Mouse (Mus musculus) neural tube, embryonic 15.5 days (tissue): ENCODE results near the gene Slc25a14. TPM values are rescaled to one million over a fixed set of nuclear protein-coding genes. Genes with fewer than 3 reads are reported as not detected.
A peak's percentile ranks its signal among the peaks of the same experiment; 100 is the strongest.

Experiments
- ATAC-seq: fragments of 200-750 bp; cut with Nextera tagmentation; 2 replicates; pipeline ENCODE4 v1.8.0; 2017; ENCODE audit warnings: mild to moderate bottlenecking, moderate TSS enrichment, moderate library complexity; ENCODE audit not compliant: low FRiP score
- H3K27ac ChIP-seq: fragments of 300-500 bp; sonication (generic); replicated peaks from 2 replicates; pipeline ENCODE4 v1.5.1; 2015; ENCODE audit warnings: mild to moderate bottlenecking, inconsistent platforms
- H3K27me3 ChIP-seq: fragments of 300-500 bp; sonication (generic); replicated peaks from 2 replicates; pipeline ENCODE4 v1.6.1; 2015; ENCODE audit warnings: inconsistent platforms
- H3K36me3 ChIP-seq: fragments of 300-500 bp; sonication (generic); 2 replicates; pipeline ENCODE4 v1.6.1; 2015; ENCODE audit warnings: inconsistent platforms
- H3K4me1 ChIP-seq: fragments of 300-500 bp; sonication (generic); 2 replicates; pipeline ENCODE4 v1.6.1; 2015; ENCODE audit warnings: inconsistent platforms
- H3K4me2 ChIP-seq: fragments of 300-500 bp; sonication (generic); 2 replicates; pipeline ENCODE4 v1.6.1; 2015; ENCODE audit warnings: inconsistent platforms, mild to moderate bottlenecking, moderate library complexity
- H3K4me3 ChIP-seq: fragments of 300-500 bp; sonication (generic); replicated peaks from 2 replicates; pipeline ENCODE4 v1.5.1; 2015; ENCODE audit warnings: mild to moderate bottlenecking, inconsistent platforms
- H3K9ac ChIP-seq: fragments of 300-500 bp; sonication (generic); replicated peaks from 2 replicates; pipeline ENCODE4 v1.6.1; 2015; ENCODE audit warnings: mild to moderate bottlenecking, inconsistent platforms
- H3K9me3 ChIP-seq: fragments of 300-500 bp; sonication (generic); replicated peaks from 2 replicates; pipeline ENCODE4 v1.6.1; 2016; ENCODE audit warnings: inconsistent platforms
- WGBS: fragments of 180-500 bp; shearing (Covaris S2); methylation state at CpG from one replicate; pipeline ENCODE4 v1.1.7; 2015; ENCODE audit warnings: mixed read lengths; 5-methylcytosine and 5-hydroxymethylcytosine counted together
- polyA plus RNA-seq: library from polyadenylated mRNA; unstranded; fragments of >200 nt; fragmentation: Nextera tagmentation; extraction: Ambion mirVana; gene quantifications from 2 replicates; pipeline ENCODE4 v1.2.1, GENCODE M21; 2015

Slc25a14 gene
- 35.6 and 40.8 TPM in 2 replicates for polyA plus RNA-seq

DNA sequence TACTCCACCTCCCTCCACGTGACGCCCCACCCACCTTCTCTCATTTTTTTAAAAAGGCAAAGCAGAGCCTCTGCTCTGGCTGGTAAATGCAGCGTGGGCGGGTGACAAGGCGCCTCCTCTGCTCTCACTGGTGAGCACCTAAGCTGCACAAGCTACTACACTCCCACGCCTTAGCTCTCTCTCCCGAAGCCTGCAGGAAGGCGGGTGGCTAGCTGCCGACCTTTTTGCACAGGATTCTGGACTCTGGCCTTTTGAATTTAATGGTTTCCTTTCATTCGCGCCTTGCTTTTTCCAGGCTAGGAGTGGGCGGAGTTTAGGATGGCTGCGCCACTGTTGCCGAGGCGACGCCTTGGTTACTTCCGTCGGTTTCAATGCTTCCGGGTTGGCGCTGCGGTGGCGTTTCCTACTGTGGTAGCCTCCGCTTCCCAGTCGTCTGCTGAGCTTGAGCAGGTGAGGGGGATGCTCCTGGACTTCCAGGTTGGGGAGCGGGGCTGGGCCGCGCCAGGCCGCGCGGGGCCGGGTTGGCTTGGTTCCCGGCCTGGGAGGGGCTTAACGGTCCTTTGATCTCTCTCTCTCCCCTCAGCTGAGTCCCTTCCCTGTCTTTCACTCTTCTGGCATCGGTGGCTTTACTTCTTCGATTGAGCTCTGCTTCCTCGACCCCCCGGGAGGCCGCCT is at the start of gene Slc25a14:
Slc25a14 (plus strand) TSS at position 35 of the 675 bp plus-strand sequence.
- peak within 1 kb of the TSS; percentile 53 for H3K4me2 ChIP-seq
- peak within 1 kb of the TSS; percentile 89 for H3K27ac ChIP-seq
- ATAC-seq = peak; percentile 98
- 21% methylated on average over 36 of the region's 38 CpGs for WGBS
- H3K36me3 ChIP-seq = no peaks in the 10 kb centered on the region
- no peaks in the 10 kb centered on the region for H3K27me3 ChIP-seq
- H3K4me1 ChIP-seq = peaks cover 4% of the 10 kb centered on the region
- peak within 1 kb of the TSS; percentile 54 for H3K4me3 ChIP-seq
- no peaks in the 10 kb centered on the region for H3K9me3 ChIP-seq
- H3K9ac ChIP-seq = peak within 1 kb of the TSS; percentile 54

DNA sequence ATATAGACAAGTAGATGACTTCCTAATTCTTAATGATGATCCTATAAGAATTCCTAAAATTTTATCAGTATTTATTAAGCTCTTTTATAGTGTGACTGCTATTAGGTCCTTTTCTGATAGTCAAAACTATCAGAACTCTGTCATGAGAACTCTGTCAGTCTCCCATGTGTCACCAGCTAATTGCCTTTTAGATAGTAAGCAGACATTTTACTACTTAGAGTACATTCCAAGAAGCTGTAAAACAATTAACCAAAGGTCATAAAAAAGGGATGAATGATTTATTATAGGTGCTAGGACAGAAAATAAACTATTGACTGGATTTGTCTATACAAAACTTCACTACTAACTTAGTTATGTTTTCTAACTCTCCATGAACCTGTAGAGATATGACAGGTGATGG is 39.9 kb upstream of the Slc25a14 start:
- Histone ChIP-seq H3K4me3 (no peak overlapping the region), H3K27ac (no peak overlapping the region), H3K27me3 (no peaks in the 10 kb centered on the region), H3K36me3 (0 out of 2 replicates have a peak, but pooled peaks cover 2% of the 10 kb centered on the region), H3K9me3 (no peaks in the 10 kb centered on the region), H3K4me1 (no peaks in the 10 kb centered on the region), H3K4me2 (no peak overlapping the region), H3K9ac (no peak overlapping the region)
- no peak for ATAC-seq

DNA sequence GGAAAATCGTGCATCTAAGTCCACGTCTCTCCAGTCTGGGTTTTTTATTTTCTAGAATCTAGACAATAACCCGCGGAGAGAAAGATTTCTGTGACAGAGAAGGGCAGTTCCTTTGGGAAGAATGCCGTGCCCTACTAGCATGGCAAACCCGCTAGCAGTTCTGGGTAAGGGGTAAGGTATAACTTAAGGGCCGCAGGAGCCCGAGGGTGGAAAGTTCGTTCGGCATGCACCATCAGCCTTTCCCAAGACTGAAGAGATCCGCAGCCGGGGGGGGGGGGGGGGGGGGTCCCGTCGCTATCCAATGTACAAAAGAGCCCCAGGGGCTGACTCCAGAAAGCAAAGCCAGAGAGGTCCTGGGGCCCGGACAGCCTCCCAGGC is 29.5 kb upstream of the Slc25a14 start:
- Histone ChIP-seq H3K9me3 (no peaks in the 10 kb centered on the region), H3K4me3 (peak overlapping the region; percentile 62), H3K27me3 (no peaks in the 10 kb centered on the region), H3K4me2 (peak overlapping the region; percentile 49), H3K27ac (peak overlapping the region; percentile 89), H3K4me1 (peaks cover 6% of the 10 kb centered on the region; the same call in 1 of the 2 replicates), H3K36me3 (no peaks in the 10 kb centered on the region), H3K9ac (peak overlapping the region; percentile 65)
- WGBS = 19% methylated on average over 13 of the region's 15 CpGs
- ATAC-seq = peak; percentile 63

- Histone ChIP-seq H3K9ac (peak within 1 kb of the TSS; percentile 65), H3K4me1 (peaks cover 6% of the 10 kb centered on the region; the same call in 1 of the 2 replicates), H3K27me3 (no peaks in the 10 kb centered on the region), H3K4me3 (peak within 1 kb of the TSS; percentile 62), H3K36me3 (no peaks in the 10 kb centered on the region), H3K4me2 (peak within 1 kb of the TSS; percentile 49), H3K27ac (peak within 1 kb of the TSS; percentile 89), H3K9me3 (no peaks in the 10 kb centered on the region)
- WGBS = 21% methylated on average over 45 of the region's 45 CpGs
- ATAC-seq = peak; percentile 93
Measured at GRCm38 (mm10) chrX:48594099-48594760, 29.0 kb upstream of the Slc25a14 start, which contains the start of gene Zfp280c. Zfp280c (minus strand) TSS chrX:48594504.

DNA sequence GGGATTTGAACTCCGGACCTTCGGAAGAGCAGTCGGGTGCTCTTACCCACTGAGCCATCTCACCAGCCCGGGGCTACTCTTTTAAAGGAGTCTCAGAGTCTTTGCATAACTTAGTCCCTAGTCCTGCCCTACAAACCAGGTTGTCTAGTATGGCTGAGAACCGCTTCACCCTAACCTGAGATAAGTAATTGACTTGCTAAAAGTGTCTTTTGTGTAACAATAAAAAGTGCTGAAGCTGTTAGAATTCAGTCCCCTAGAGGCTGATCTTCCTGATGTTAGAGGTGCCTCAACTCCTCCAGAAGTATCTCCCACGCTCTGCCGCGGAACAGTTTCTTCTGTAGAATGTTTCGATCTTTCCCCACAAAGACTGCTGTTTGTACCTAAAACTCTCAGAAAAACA is 27.2 kb upstream of the Slc25a14 start:
- Histone ChIP-seq H3K9me3 (no peaks in the 10 kb centered on the region), H3K27ac (no peak overlapping the region), H3K4me3 (no peak overlapping the region), H3K36me3 (no peaks in the 10 kb centered on the region), H3K9ac (no peak overlapping the region), H3K4me1 (peaks cover 6% of the 10 kb centered on the region; the same call in 1 of the 2 replicates), H3K27me3 (no peaks in the 10 kb centered on the region), H3K4me2 (no peak overlapping the region)
- no peak for ATAC-seq
- 84% methylated on average over 9 of the region's 9 CpGs for WGBS

- Histone ChIP-seq H3K9ac (no peak overlapping the region), H3K36me3 (no peaks in the 10 kb centered on the region), H3K9me3 (no peaks in the 10 kb centered on the region), H3K4me2 (no peak overlapping the region), H3K27ac (no peak overlapping the region), H3K27me3 (no peaks in the 10 kb centered on the region), H3K4me1 (peaks cover 6% of the 10 kb centered on the region; the same call in 1 of the 2 replicates), H3K4me3 (no peak overlapping the region)
- ATAC-seq = no peak
- WGBS = 95% methylated on average over 5 of the region's 5 CpGs
Measured at GRCm38 (mm10) chrX:48596906-48597305, 26.3 kb upstream of the Slc25a14 start.

GRCm38 (mm10) chrX:48604872-48605271 is 18.3 kb upstream of the Slc25a14 start:
- H3K9ac ChIP-seq = no peak overlapping the region
- no peak overlapping the region for H3K27ac ChIP-seq
- H3K9me3 ChIP-seq = no peaks in the 10 kb centered on the region
- no peak overlapping the region for H3K4me2 ChIP-seq
- H3K4me1 ChIP-seq = no peaks in the 10 kb centered on the region
- ATAC-seq = no peak
- no peak overlapping the region for H3K4me3 ChIP-seq
- WGBS = 49% methylated on average over 2 of the region's 2 CpGs
- H3K27me3 ChIP-seq = no peaks in the 10 kb centered on the region
- H3K36me3 ChIP-seq = no peaks in the 10 kb centered on the region

DNA sequence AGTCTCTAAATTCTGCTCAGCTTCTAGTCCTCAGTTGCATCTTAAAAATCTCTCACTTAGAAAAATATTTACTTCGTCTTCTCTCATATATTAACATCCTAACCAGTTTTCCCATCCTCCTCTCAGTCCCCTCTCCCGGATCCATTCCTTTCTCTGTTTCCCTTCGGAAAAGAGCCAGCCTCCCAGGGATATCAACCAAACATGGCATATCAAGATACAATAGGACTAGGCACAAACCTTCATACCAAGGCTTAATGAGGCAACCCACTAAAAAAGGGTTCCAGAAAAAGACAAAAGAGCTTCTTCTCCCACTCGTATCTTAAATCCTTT is 199 bp upstream of the Slc25a14 start:
- H3K9me3 ChIP-seq = no peaks in the 10 kb centered on the region
- peak overlapping the region; percentile 53; the same call in 1 of the 2 replicates for H3K9ac ChIP-seq
- peak overlapping the region; percentile 89 for H3K27ac ChIP-seq
- H3K4me3 ChIP-seq = peak overlapping the region; percentile 54
- peak; percentile 59 for ATAC-seq
- H3K27me3 ChIP-seq = no peaks in the 10 kb centered on the region
- no peaks in the 10 kb centered on the region for H3K36me3 ChIP-seq
- peak overlapping the region; percentile 53 for H3K4me2 ChIP-seq
- H3K4me1 ChIP-seq = peaks cover 4% of the 10 kb centered on the region
- 24% methylated on average over 4 of the region's 4 CpGs for WGBS

GRCm38 (mm10) chrX:48624054-48624420 is 824 bp downstream of the Slc25a14 start:
- H3K36me3 ChIP-seq = no peaks in the 10 kb centered on the region
- peak overlapping the region; percentile 54 for H3K4me3 ChIP-seq
- H3K4me2 ChIP-seq = peak overlapping the region; percentile 53
- 24% methylated on average over 9 of the region's 9 CpGs for WGBS
- peaks cover 4% of the 10 kb centered on the region for H3K4me1 ChIP-seq
- H3K9me3 ChIP-seq = no peaks in the 10 kb centered on the region
- no peaks in the 10 kb centered on the region for H3K27me3 ChIP-seq
- ATAC-seq = peak; percentile 51
- H3K9ac ChIP-seq = peak overlapping the region; percentile 54
- H3K27ac ChIP-seq = peak overlapping the region; percentile 89

DNA sequence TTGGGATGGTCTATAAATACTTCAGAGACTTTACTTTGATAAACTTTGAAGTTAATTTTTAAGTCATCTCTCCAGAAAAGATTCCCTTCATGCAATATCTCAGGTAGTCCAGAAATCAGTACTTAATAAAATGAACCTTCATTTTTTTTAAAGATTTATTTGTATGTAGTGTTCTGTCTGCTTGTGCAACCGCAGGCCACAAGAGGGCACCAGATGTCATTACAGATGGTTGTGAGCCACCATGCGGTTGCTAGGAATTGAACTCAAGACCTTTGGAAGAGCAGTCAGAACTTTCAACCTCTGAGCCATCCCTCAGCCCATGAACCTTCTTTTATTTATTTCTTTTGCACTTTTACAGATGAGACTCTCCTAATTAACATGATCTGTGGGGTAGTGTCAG is 13.8 kb downstream of the Slc25a14 start:
- Histone ChIP-seq H3K4me2 (no peak overlapping the region), H3K4me3 (no peak overlapping the region), H3K27ac (no peak overlapping the region), H3K4me1 (no peaks in the 10 kb centered on the region), H3K36me3 (0 out of 2 replicates have a peak, but pooled peaks cover 2% of the 10 kb centered on the region), H3K9me3 (no peaks in the 10 kb centered on the region), H3K27me3 (no peaks in the 10 kb centered on the region), H3K9ac (no peak overlapping the region)
- no peak for ATAC-seq
- 61% methylated on average over 2 of the region's 2 CpGs for WGBS

GRCm38 (mm10) chrX:48644122-48644521 is 20.9 kb downstream of the Slc25a14 start:
- 0 out of 2 replicates have a peak, but pooled peaks cover 2% of the 10 kb centered on the region for H3K36me3 ChIP-seq
- no peaks in the 10 kb centered on the region for H3K4me1 ChIP-seq
- H3K27ac ChIP-seq = no peak overlapping the region
- WGBS = 94% methylated on average over 2 of the region's 2 CpGs
- no peaks in the 10 kb centered on the region for H3K27me3 ChIP-seq
- H3K4me2 ChIP-seq = no peak overlapping the region
- no peak for ATAC-seq
- no peaks in the 10 kb centered on the region for H3K9me3 ChIP-seq
- no peak overlapping the region for H3K9ac ChIP-seq
- no peak overlapping the region for H3K4me3 ChIP-seq

- ATAC-seq = 0 out of 2 replicates have a peak, but pooled peaks have one; percentile 41
- Histone ChIP-seq H3K4me3 (no peak overlapping the region), H3K9ac (no peak overlapping the region), H3K4me2 (no peak overlapping the region), H3K27ac (no peak overlapping the region), H3K36me3 (no peaks in the 10 kb centered on the region), H3K9me3 (no peaks in the 10 kb centered on the region), H3K27me3 (no peaks in the 10 kb centered on the region), H3K4me1 (no peaks in the 10 kb centered on the region)
- 24% methylated on average over 6 of the region's 6 CpGs for WGBS
Measured at GRCm38 (mm10) chrX:48666807-48667206, 43.6 kb downstream of the Slc25a14 start.
